Mouse (Mus musculus) common myeloid progenitor, adult 5-6 weeks (primary cell): Measurements from ENCODE around the gene Gm6367. TPM values are rescaled to one million over a fixed set of nuclear protein-coding genes. Genes with fewer than 3 reads are reported as not detected.
"Not testable (repeated sequence)": the region's sequence is repeated elsewhere in the genome, so short reads cannot be mapped to it uniquely, and the experiment has no call there.

Experiments used
- ATAC-seq: replicated peaks from 2 replicates; pipeline ENCODE4 v1.8.0; 2016; ENCODE audit warnings: low read depth, mild to moderate bottlenecking, moderate TSS enrichment, inconsistent platforms; ENCODE audit not compliant: poor library complexity, severe bottlenecking
- total RNA-seq: library from RNA; stranded (forward); fragments of 200-1000, 187-1606 nt; gene quantifications from 2 replicates; pipeline ENCODE4 v1.2.3, GENCODE M21; 2017

Gene Gm6367
- not detected in 2 replicates for total RNA-seq

DNA sequence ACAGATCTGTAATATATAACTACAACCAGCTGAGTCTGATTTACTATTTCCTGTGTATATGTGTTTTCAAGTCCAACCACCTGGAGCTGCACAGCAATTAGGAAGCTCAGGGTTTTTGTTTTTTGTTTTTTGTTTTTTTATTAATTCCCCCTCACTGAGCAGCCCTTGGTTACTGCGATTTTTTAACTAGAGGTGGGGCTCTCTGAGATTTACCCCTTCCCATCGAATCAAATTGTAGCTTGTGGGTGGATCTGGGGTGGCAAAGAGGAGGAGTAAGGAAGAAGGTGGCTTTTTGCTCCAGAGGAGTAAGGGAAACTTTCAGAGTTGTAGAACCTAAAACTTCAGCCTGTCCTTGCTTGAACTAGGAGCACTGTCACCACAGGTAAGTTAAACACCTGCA, at the start of gene Gm6367:
TSS of gene Gm6367 (plus strand) at position 301 of the 400 bp plus-strand sequence.
- not testable (repeated sequence) for ATAC-seq

Other genes starting within 250 kb of the Gm6367 start
- gene Gm3183, start 123.2 kb upstream of the Gm6367 start, total RNA-seq = not detected in 2 replicates
- not detected in 2 replicates for gene Gm7942, start 118.3 kb downstream of the Gm6367 start, total RNA-seq
- gene Gm16513, start 194.0 kb downstream of the Gm6367 start, total RNA-seq = not detected in 2 replicates